29 mouse cellular contexts compared by ENCODE assay signal in genomic region chr12:112172214-112172613, GRCm38 (mm10). TPM values are rescaled to one million over a fixed set of nuclear protein-coding genes. Genes with fewer than 3 reads are reported as not detected.
DNase-seq lines count a peak whose midpoint lies in the region; ATAC-seq and TF ChIP-seq lines count a peak whose summit lies in the region.
"Had no signal": no experiment of that assay in that cellular context is flagged by ENCODE, and none has a peak within 500 bp of the region (broad histone marks: within the 10 kb centered on the region; RNA-seq: fewer than 3 reads in every experiment).

No protein-coding gene starts in this region.

- 0 out of 2 replicates have a peak overlapping the region, but pooled peaks have one; percentile 16 for H3K9ac ChIP-seq in hindbrain, embryonic 11.5 days (ENCODE audit: low read depth, low read length)
- H3K9ac ChIP-seq in hindbrain, embryonic 12.5 days = no peak overlapping the region
- H3K9ac ChIP-seq in neural tube, embryonic 13.5 days = 0 out of 2 replicates have a peak overlapping the region, but pooled peaks have one; percentile 17
- H3K9ac ChIP-seq in forebrain, postnatal 0 days = no peak overlapping the region
- H3K9ac ChIP-seq: embryonic facial prominence, embryonic 13.5 days; heart, embryonic 12.5 days; hindbrain, embryonic 15.5 days; kidney, embryonic 15.5 days; liver, embryonic 13.5 days; neural tube, embryonic 15.5 days; stomach, embryonic 15.5 days had no signal

- DNase-seq in hindbrain, embryonic 11.5 days (ENCODE audit: low spot score) = no peak
- DNase-seq in neural tube, embryonic 10.5 days (ENCODE audit: extremely low spot score, low spot score) = no peak
- no peak for DNase-seq in forebrain, postnatal 0 days
- no peak for DNase-seq in frontal cortex, postnatal 10 days (ENCODE audit: low spot score in 2 of 2)
- no peak for DNase-seq in thymus, postnatal 10 days (ENCODE audit: low spot score in 2 of 2)
- DNase-seq: adrenal gland, adult 8-10 months; cerebellum, adult 18-20 months; cerebellum, postnatal 14 days; gastrocnemius, postnatal 14 days; heart, adult 11 months; heart, postnatal 10 days; kidney, adult 11 months; kidney, postnatal 36 days; liver, embryonic 13.5 days; lung, adult 2 months; thymus, postnatal 36 days had no signal

- ATAC-seq in hindbrain, embryonic 11.5 days (ENCODE audit: low FRiP score) = no peak
- no peak for ATAC-seq in hindbrain, embryonic 12.5 days (ENCODE audit: low FRiP score)
- no peak for ATAC-seq in neural tube, embryonic 13.5 days (ENCODE audit: low read depth)
- ATAC-seq in forebrain, postnatal 0 days = no peak
- no peak for ATAC-seq in cerebellum, adult (ENCODE audit: insufficient number of reproducible peaks, low FRiP score, low TSS enrichment)
- ATAC-seq: activated CD4-positive, CD25-positive, alpha-beta regulatory T cell, adult 4 months had no signal

- no peaks in the 10 kb centered on the region for H3K27me3 ChIP-seq in hindbrain, embryonic 11.5 days (ENCODE audit: control insufficient read depth, insufficient read depth, low read length)
- 0 out of 2 replicates have a peak, but pooled peaks cover 6% of the 10 kb centered on the region for H3K27me3 ChIP-seq in hindbrain, embryonic 12.5 days
- H3K27me3 ChIP-seq in neural tube, embryonic 13.5 days = peaks cover 6% of the 10 kb centered on the region; the same call in 1 of the 2 replicates
- H3K27me3 ChIP-seq in forebrain, postnatal 0 days (ENCODE audit: insufficient read depth, low read length) = no peaks in the 10 kb centered on the region
- H3K27me3 ChIP-seq: embryonic facial prominence, embryonic 13.5 days; heart, embryonic 12.5 days; hindbrain, embryonic 15.5 days; liver, embryonic 13.5 days; stomach, embryonic 15.5 days had no signal

- no peak overlapping the region for H3K4me3 ChIP-seq in hindbrain, embryonic 11.5 days (ENCODE audit: low read depth, low read length)
- H3K4me3 ChIP-seq in hindbrain, embryonic 12.5 days = no peak overlapping the region
- H3K4me3 ChIP-seq in neural tube, embryonic 13.5 days = no peak overlapping the region
- H3K4me3 ChIP-seq in forebrain, postnatal 0 days (ENCODE audit: low read depth, low read length) = no peak overlapping the region
- H3K4me3 ChIP-seq: embryonic facial prominence, embryonic 13.5 days; heart, embryonic 12.5 days; hindbrain, embryonic 15.5 days; kidney, embryonic 15.5 days; liver, embryonic 13.5 days; myocyte; neural tube, embryonic 15.5 days; stomach, embryonic 15.5 days had no signal

- peaks cover 9% of the 10 kb centered on the region for H3K4me1 ChIP-seq in hindbrain, embryonic 11.5 days (replicated peaks; ENCODE audit: control insufficient read depth, insufficient read depth, low read length)
- peaks cover 47% of the 10 kb centered on the region for H3K4me1 ChIP-seq in hindbrain, embryonic 12.5 days
- H3K4me1 ChIP-seq in neural tube, embryonic 13.5 days (replicated peaks) = peaks cover 45% of the 10 kb centered on the region
- H3K4me1 ChIP-seq in forebrain, postnatal 0 days (ENCODE audit: insufficient read depth) = peaks cover 10% of the 10 kb centered on the region
- H3K4me1 ChIP-seq: liver, embryonic 13.5 days had no signal

- TF ChIP-seq CTCF in forebrain, postnatal 0 days (IDR thresholded peaks at IDR 0.05; ENCODE audit: low read depth) = no peak

- peak overlapping the region; percentile 24; the same call in 1 of the 2 replicates for H3K27ac ChIP-seq in hindbrain, embryonic 11.5 days (ENCODE audit: low read depth, low read length)
- no peak overlapping the region for H3K27ac ChIP-seq in hindbrain, embryonic 12.5 days
- H3K27ac ChIP-seq in neural tube, embryonic 13.5 days (replicated peaks) = no peak overlapping the region
- H3K27ac ChIP-seq in forebrain, postnatal 0 days (ENCODE audit: low read depth, low read length) = peak overlapping the region; percentile 80
- H3K27ac ChIP-seq: embryonic facial prominence, embryonic 13.5 days; kidney, embryonic 15.5 days; liver, embryonic 13.5 days; stomach, embryonic 15.5 days had no signal

- peaks cover 3% of the 10 kb centered on the region; the same call in 1 of the 2 replicates for H3K36me3 ChIP-seq in hindbrain, embryonic 11.5 days (ENCODE audit: control insufficient read depth, insufficient read depth, low read length)
- peaks cover 23% of the 10 kb centered on the region for H3K36me3 ChIP-seq in hindbrain, embryonic 12.5 days
- H3K36me3 ChIP-seq in neural tube, embryonic 13.5 days = peaks cover 28% of the 10 kb centered on the region
- H3K36me3 ChIP-seq in forebrain, postnatal 0 days (ENCODE audit: insufficient read depth) = peaks cover 41% of the 10 kb centered on the region
- H3K36me3 ChIP-seq: G1E; hindbrain, embryonic 15.5 days; liver, embryonic 13.5 days had no signal

- WGBS in hindbrain, embryonic 11.5 days = 64% methylated on average over 8 of the region's 8 CpGs
- 57% methylated on average over 8 of the region's 8 CpGs for WGBS in hindbrain, embryonic 12.5 days
- WGBS in neural tube, embryonic 13.5 days = 67% methylated on average over 8 of the region's 8 CpGs
- WGBS in forebrain, postnatal 0 days = 73% methylated on average over 8 of the region's 8 CpGs

- H3K4me2 ChIP-seq in hindbrain, embryonic 11.5 days (replicated peaks; ENCODE audit: low read depth, low read length) = no peak overlapping the region
- no peak overlapping the region for H3K4me2 ChIP-seq in hindbrain, embryonic 12.5 days (replicated peaks)
- H3K4me2 ChIP-seq in neural tube, embryonic 13.5 days = no peak overlapping the region
- no peak overlapping the region for H3K4me2 ChIP-seq in forebrain, postnatal 0 days (ENCODE audit: low read depth)
- H3K4me2 ChIP-seq: embryonic facial prominence, embryonic 13.5 days; heart, embryonic 12.5 days; hindbrain, embryonic 15.5 days; kidney, embryonic 15.5 days; liver, embryonic 13.5 days; neural tube, embryonic 15.5 days; stomach, embryonic 15.5 days had no signal

- no peaks in the 10 kb centered on the region for H3K9me3 ChIP-seq in hindbrain, embryonic 11.5 days (ENCODE audit: control insufficient read depth, low read length)
- no peaks in the 10 kb centered on the region for H3K9me3 ChIP-seq in hindbrain, embryonic 12.5 days (replicated peaks)
- H3K9me3 ChIP-seq in neural tube, embryonic 13.5 days = no peaks in the 10 kb centered on the region
- H3K9me3 ChIP-seq in forebrain, postnatal 0 days (ENCODE audit: low read length) = no peaks in the 10 kb centered on the region
- H3K9me3 ChIP-seq: embryonic facial prominence, embryonic 13.5 days; heart, embryonic 12.5 days; hindbrain, embryonic 15.5 days; kidney, embryonic 15.5 days; liver, embryonic 13.5 days; neural tube, embryonic 15.5 days; stomach, embryonic 15.5 days had no signal

RNA-seq across cellular contexts. Expression of gene Kif26a, which starts 26.2 kb away (rescaled TPM):
- 2.0 and 2.2 TPM in 2 replicates for polyA plus RNA-seq in hindbrain, embryonic 11.5 days (2014; fragmentation: Nextera tagmentation; extraction: Ambion mirVana)
- 5.0 and 5.1 TPM in 2 replicates for polyA plus RNA-seq in hindbrain, embryonic 12.5 days (2016; fragmentation: Nextera tagmentation; extraction: Ambion mirVana)
- 4.7 and 4.9 TPM in 2 replicates for polyA plus RNA-seq in neural tube, embryonic 13.5 days (2015; fragmentation: Nextera tagmentation; extraction: Ambion mirVana)
- total RNA-seq in forebrain, postnatal 0 days (2014; rRNA removed) = 50.4 and 55.1 TPM in 2 replicates
- polyA plus RNA-seq in forebrain, postnatal 0 days (2015; fragmentation: Nextera tagmentation; extraction: Ambion mirVana) = 5.0 and 6.2 TPM in 2 replicates
- total RNA-seq: G1E; megakaryocyte-erythroid progenitor cell, adult 5-6 weeks had no signal
- polyA plus RNA-seq: activated CD4-positive, CD25-positive, alpha-beta regulatory T cell, adult 4 months; G1E had no signal

Comparison
In these comparisons a context has a peak if more than half of its experiments do, and no peak if none do; other contexts are left out.
1. H3K27ac ChIP-seq: peak in hindbrain, embryonic 11.5 days (single experiment) and forebrain, postnatal 0 days (single experiment); none in hindbrain, embryonic 12.5 days (single experiment) and neural tube, embryonic 13.5 days (single experiment).
2. H3K9ac ChIP-seq: peak in hindbrain, embryonic 11.5 days (single experiment) and neural tube, embryonic 13.5 days (single experiment); none in hindbrain, embryonic 12.5 days (single experiment) and forebrain, postnatal 0 days (single experiment).